Mouse (Mus musculus) midbrain, embryonic 13.5 days (tissue): ENCODE results near the gene Grrp1. TPM values are rescaled to one million over a fixed set of nuclear protein-coding genes. Genes with fewer than 3 reads are reported as not detected.
A peak's percentile ranks its signal among the peaks of the same experiment; 100 is the strongest.
"Not testable (repeated sequence)": the region's sequence is repeated elsewhere in the genome, so short reads cannot be mapped to it uniquely, and the experiment has no call there.

Experiments
- ATAC-seq: fragments of 200-750 bp; cut with Nextera tagmentation; 2 replicates; pipeline ENCODE4 v1.8.0; 2017; ENCODE audit warnings: mild to moderate bottlenecking, moderate TSS enrichment, moderate library complexity
- H3K27ac ChIP-seq: fragments of 300-500 bp; sonication (generic); 2 replicates; pipeline ENCODE4 v1.5.1; 2015; ENCODE audit warnings: inconsistent platforms, mild to moderate bottlenecking, moderate library complexity
- H3K27me3 ChIP-seq: fragments of 300-500 bp; sonication (generic); 2 replicates; pipeline ENCODE4 v1.6.1; 2015; ENCODE audit warnings: mild to moderate bottlenecking, inconsistent platforms
- H3K36me3 ChIP-seq: fragments of 300-500 bp; sonication (generic); 2 replicates; pipeline ENCODE4 v1.6.1; 2015; ENCODE audit warnings: mild to moderate bottlenecking, inconsistent platforms
- H3K4me1 ChIP-seq: fragments of 300-500 bp; sonication (generic); replicated peaks from 2 replicates; pipeline ENCODE4 v1.6.1; 2015; ENCODE audit warnings: inconsistent platforms
- H3K4me2 ChIP-seq: fragments of 300-500 bp; sonication (generic); replicated peaks from 2 replicates; pipeline ENCODE4 v1.6.1; 2015; ENCODE audit warnings: moderate library complexity, mild to moderate bottlenecking, inconsistent platforms
- H3K4me3 ChIP-seq: fragments of 300-500 bp; sonication (generic); replicated peaks from 2 replicates; pipeline ENCODE4 v1.5.1; 2015; ENCODE audit warnings: mild to moderate bottlenecking, inconsistent platforms
- H3K9ac ChIP-seq: fragments of 300-500 bp; sonication (generic); replicated peaks from 2 replicates; pipeline ENCODE4 v1.6.1; 2015; ENCODE audit warnings: mild to moderate bottlenecking, inconsistent platforms
- H3K9me3 ChIP-seq: fragments of 300-500 bp; sonication (generic); 2 replicates; pipeline ENCODE4 v1.6.1; 2016; ENCODE audit warnings: mild to moderate bottlenecking, inconsistent platforms
- WGBS: fragments of 180-500 bp; shearing (Covaris S2); methylation state at CpG from one replicate; pipeline ENCODE4 v1.1.7; 2015; 5-methylcytosine and 5-hydroxymethylcytosine counted together
- polyA plus RNA-seq: library from polyadenylated mRNA; unstranded; fragments of >200 nt; fragmentation: Nextera tagmentation; extraction: Ambion mirVana; gene quantifications from 2 replicates; pipeline ENCODE4 v1.2.1, GENCODE M21; 2015

The Grrp1 gene
- polyA plus RNA-seq, 1 experiment from 2014 or later: 8.1 TPM

- Histone ChIP-seq H3K27me3 (peaks cover 8% of the 10 kb centered on the region), H3K4me2 (peak overlapping the region; percentile 72), H3K9ac (peak overlapping the region; percentile 100), H3K4me3 (peak overlapping the region; percentile 93), H3K9me3 (no peaks in the 10 kb centered on the region), H3K27ac (peak overlapping the region; percentile 100), H3K4me1 (peaks cover 28% of the 10 kb centered on the region), H3K36me3 (peaks cover 8% of the 10 kb centered on the region)
- WGBS: 51% methylated on average over 11 of the region's 11 CpGs
- ATAC-seq: no peak
Measured at GRCm38 (mm10) chr4:134288397-134289256, 34.7 kb upstream of the Grrp1 start.

GRCm38 (mm10) chr4:134287575-134288025 is 33.7 kb upstream of the Grrp1 start, which contains the start of gene Pdik1l:
Gene Pdik1l (minus strand): TSS chr4:134287895.
- WGBS: under 1% methylated on average over 39 of the region's 43 CpGs
- ATAC-seq: peak; percentile 84
- peaks cover 28% of the 10 kb centered on the region for H3K4me1 ChIP-seq
- H3K4me3 ChIP-seq: peak within 1 kb of the TSS; percentile 93
- peak within 1 kb of the TSS; percentile 96 for H3K4me2 ChIP-seq
- peaks cover 18% of the 10 kb centered on the region for H3K36me3 ChIP-seq
- H3K9ac ChIP-seq: peak within 1 kb of the TSS; percentile 100
- peaks cover 3% of the 10 kb centered on the region; the same call in 1 of the 2 replicates for H3K27me3 ChIP-seq
- H3K9me3 ChIP-seq: no peaks in the 10 kb centered on the region
- H3K27ac ChIP-seq: peak within 1 kb of the TSS; percentile 100

GRCm38 (mm10) chr4:134287168-134287564 is 33.3 kb upstream of the Grrp1 start:
- no peaks in the 10 kb centered on the region for H3K9me3 ChIP-seq
- ATAC-seq: peak; percentile 97
- peak overlapping the region; percentile 93 for H3K4me3 ChIP-seq
- peak overlapping the region; percentile 96 for H3K4me2 ChIP-seq
- WGBS: under 1% methylated on average over 57 of the region's 59 CpGs
- peak overlapping the region; percentile 100 for H3K9ac ChIP-seq
- peaks cover 20% of the 10 kb centered on the region for H3K36me3 ChIP-seq
- peak overlapping the region; percentile 100 for H3K27ac ChIP-seq
- no peaks in the 10 kb centered on the region for H3K27me3 ChIP-seq
- H3K4me1 ChIP-seq: peaks cover 28% of the 10 kb centered on the region

GRCm38 (mm10) chr4:134286226-134287167 is 32.6 kb upstream of the Grrp1 start:
- H3K9ac ChIP-seq: peak overlapping the region; percentile 100
- peaks cover 28% of the 10 kb centered on the region for H3K4me1 ChIP-seq
- no peaks in the 10 kb centered on the region for H3K27me3 ChIP-seq
- peaks cover 25% of the 10 kb centered on the region for H3K36me3 ChIP-seq
- peak overlapping the region; percentile 96 for H3K4me2 ChIP-seq
- H3K27ac ChIP-seq: peak overlapping the region; percentile 100
- no peaks in the 10 kb centered on the region for H3K9me3 ChIP-seq
- 4% methylated on average over 54 of the region's 59 CpGs for whole genome bisulfite sequencing
- peak overlapping the region; percentile 93 for H3K4me3 ChIP-seq
- ATAC-seq: no peak; the same call in 1 of the 2 replicates

- WGBS: 93% methylated on average over 2 of the region's 2 CpGs
- Histone ChIP-seq H3K9me3 (no peaks in the 10 kb centered on the region), H3K9ac (no peak overlapping the region), H3K36me3 (peaks cover 38% of the 10 kb centered on the region), H3K4me3 (no peak overlapping the region), H3K4me1 (peaks cover 28% of the 10 kb centered on the region), H3K27ac (no peak overlapping the region), H3K27me3 (no peaks in the 10 kb centered on the region), H3K4me2 (no peak overlapping the region)
- ATAC-seq: no peak
Measured at GRCm38 (mm10) chr4:134284942-134285341, 31.0 kb upstream of the Grrp1 start.

- Histone ChIP-seq H3K4me2 (no peak overlapping the region), H3K9ac (no peak overlapping the region), H3K4me1 (no peaks in the 10 kb centered on the region), H3K4me3 (no peak overlapping the region), H3K27ac (no peak overlapping the region), H3K36me3 (peaks cover 21% of the 10 kb centered on the region), H3K27me3 (no peaks in the 10 kb centered on the region), H3K9me3 (no peaks in the 10 kb centered on the region)
- 7% methylated on average over 14 of the region's 14 CpGs for WGBS
- ATAC-seq: no peak
Measured at GRCm38 (mm10) chr4:134273417-134274345, 19.8 kb upstream of the Grrp1 start.

GRCm38 (mm10) chr4:134272731-134273416 is 19.0 kb upstream of the Grrp1 start:
- ATAC-seq: no peak
- Histone ChIP-seq H3K4me1 (no peaks in the 10 kb centered on the region), H3K4me2 (no peak overlapping the region), H3K4me3 (no peak overlapping the region), H3K9me3 (no peaks in the 10 kb centered on the region), H3K9ac (no peak overlapping the region), H3K36me3 (peaks cover 14% of the 10 kb centered on the region), H3K27me3 (no peaks in the 10 kb centered on the region), H3K27ac (no peak overlapping the region)
- WGBS: 37% methylated on average over 13 of the region's 13 CpGs

- 85% methylated on average over 7 of the region's 7 CpGs for WGBS
- no peak for ATAC-seq
- no peak overlapping the region for H3K4me2 ChIP-seq
- H3K4me3 ChIP-seq: no peak overlapping the region
- peaks cover 5% of the 10 kb centered on the region for H3K36me3 ChIP-seq
- no peaks in the 10 kb centered on the region for H3K27me3 ChIP-seq
- H3K9ac ChIP-seq: no peak overlapping the region
- no peaks in the 10 kb centered on the region for H3K9me3 ChIP-seq
- no peaks in the 10 kb centered on the region for H3K4me1 ChIP-seq
- no peak overlapping the region for H3K27ac ChIP-seq
Measured at GRCm38 (mm10) chr4:134271979-134272378, 18.1 kb upstream of the Grrp1 start.

- ATAC-seq: not testable (repeated sequence)
Measured at GRCm38 (mm10) chr4:134269622-134270021, 15.7 kb upstream of the Grrp1 start.

GRCm38 (mm10) chr4:134268102-134268655 is 14.3 kb upstream of the Grrp1 start:
- H3K36me3 ChIP-seq: no peaks in the 10 kb centered on the region
- no peak for ATAC-seq
- H3K4me3 ChIP-seq: no peak overlapping the region
- WGBS: 86% methylated on average over 19 of the region's 19 CpGs
- H3K4me2 ChIP-seq: no peak overlapping the region
- no peaks in the 10 kb centered on the region for H3K9me3 ChIP-seq
- H3K27me3 ChIP-seq: no peaks in the 10 kb centered on the region
- H3K4me1 ChIP-seq: no peaks in the 10 kb centered on the region
- H3K27ac ChIP-seq: no peak overlapping the region
- no peak overlapping the region for H3K9ac ChIP-seq

More at GRCm38 (mm10) chr4:134269622-134270021, 15.7 kb upstream of the Grrp1 start:
- H3K27me3 ChIP-seq, H3K9me3 ChIP-seq, H3K4me2 ChIP-seq, H3K36me3 ChIP-seq, H3K4me3 ChIP-seq, H3K9ac ChIP-seq, H3K4me1 ChIP-seq, H3K27ac ChIP-seq: not testable (repeated sequence)
